Mouse (Mus musculus) heart, adult 2 months (tissue): ENCODE data around the gene Tspan9. TPM values are rescaled to one million over a fixed set of nuclear protein-coding genes. Genes with fewer than 3 reads are reported as not detected.

Experiments used
- DNase-seq, 2 experiments: peaks; one replicate each; pipeline ENCODE4 v3.0.0; 2021
- H3K27ac ChIP-seq: fragments of 200-600 bp; 2 replicates; pipeline ENCODE4 v1.8.1; 2022
- H3K27me3 ChIP-seq: fragments of 200-500 bp; 2 replicates; pipeline ENCODE4 v1.6.1; 2012; ENCODE audit warnings: mild to moderate bottlenecking, low read length, inconsistent platforms, mixed read lengths; ENCODE audit not compliant: control insufficient read depth, insufficient read depth
- H3K36me3 ChIP-seq: fragments of 200-500 bp; 2 replicates; pipeline ENCODE4 v1.6.1; 2012; ENCODE audit warnings: low read length, inconsistent platforms; ENCODE audit not compliant: control insufficient read depth, insufficient read depth
- H3K4me1 ChIP-seq: fragments of 200-500 bp; 2 replicates; pipeline ENCODE4 v1.6.1; 2011; ENCODE audit warnings: low read length; ENCODE audit not compliant: control insufficient read depth, insufficient read depth
- H3K4me3 ChIP-seq: fragments of 200-600 bp; 2 replicates; pipeline ENCODE4 v1.8.1; 2022
- H3K79me2 ChIP-seq: fragments of 200-500 bp; replicated peaks from 2 replicates; pipeline ENCODE4 v1.6.1; 2012; ENCODE audit warnings: mild to moderate bottlenecking, inconsistent platforms, low read length, moderate library complexity, mixed read lengths; ENCODE audit not compliant: control insufficient read depth, insufficient read depth
- H3K9ac ChIP-seq: fragments of 200-500 bp; 2 replicates; pipeline ENCODE4 v1.6.1; 2012; ENCODE audit warnings: low read depth, mild to moderate bottlenecking, control low read depth, inconsistent platforms, low read length, mixed read lengths
- CTCF ChIP-seq: fragments of 200-600 bp; IDR thresholded peaks from 2 replicates; pipeline ENCODE4 v1.8.1; 2022; ENCODE audit warnings: antibody characterized with exemption, mild to moderate bottlenecking, moderate library complexity
- EP300 ChIP-seq: fragments of 200-500 bp; IDR thresholded peaks from 2 replicates; pipeline ENCODE4 v1.6.1; 2011; ENCODE audit warnings: low read depth, low read length, control low read depth; ENCODE audit not compliant: insufficient read depth
- POLR2A ChIP-seq: fragments of 200-500 bp; IDR thresholded peaks from 2 replicates; pipeline ENCODE4 v1.6.1; 2011; ENCODE audit warnings: mild to moderate bottlenecking, low read depth, low read length, control low read depth; ENCODE audit not compliant: insufficient read depth
- WGBS: fragments of 180-500 bp; shearing (Covaris S2); methylation state at CpG from one replicate; pipeline ENCODE4 v1.1.7; 2018; 5-methylcytosine and 5-hydroxymethylcytosine counted together
- intact Hi-C: fragments of 180-260 bp; cut with DNase I; formaldehyde crosslinking; loops from one replicate; pipeline ENCODE4 v1.15.1; 2025
- polyA plus RNA-seq: library from polyadenylated mRNA; depleted of rRNA; stranded (reverse); fragments of >200 nt; gene quantifications from 2 replicates; pipeline ENCODE4 v1.2.3, GENCODE M21; 2012
- total RNA-seq, 2 experiments: library from RNA; stranded (reverse); gene quantifications; 2 replicates each; pipeline ENCODE4 v1.2.3; 2021

Tspan9 gene
- total and polyA plus RNA-seq, 3 experiments = 84.9 to 104 (median 88.5) TPM

DNA sequence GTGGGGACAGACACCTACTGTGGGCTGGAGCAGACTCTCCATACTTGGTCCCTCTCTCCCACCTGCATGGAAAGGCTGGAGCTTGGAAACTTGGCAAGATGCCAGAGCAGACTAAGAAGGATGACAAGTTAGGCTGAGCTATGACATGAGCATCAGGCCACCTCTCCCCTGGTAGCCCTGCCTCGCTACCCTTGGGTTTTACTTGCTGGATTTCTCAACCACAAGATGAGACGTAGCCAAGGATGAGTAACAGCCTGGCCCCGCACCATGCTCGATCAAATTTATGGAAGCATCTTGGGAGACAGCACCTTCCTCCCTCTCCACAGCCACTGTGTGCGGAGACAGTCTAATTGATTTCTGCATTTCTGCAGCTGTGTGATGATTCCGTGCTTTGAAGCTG is 28.3 kb downstream of the Tspan9 start:
- Histone ChIP-seq H3K36me3 (no peaks in the 10 kb centered on the region), H3K4me1 (peaks cover 11% of the 10 kb centered on the region), H3K79me2 (0 out of 2 replicates have a peak, but pooled peaks cover 3% of the 10 kb centered on the region), H3K4me3 (no peak overlapping the region), H3K9ac (no peak overlapping the region), H3K27ac (no peak overlapping the region), H3K27me3 (no peaks in the 10 kb centered on the region)
- DNase-seq = no peak
- intact Hi-C loops = no loop called here
- TF ChIP-seq CTCF (no peak), POLR2A (no peak), EP300 (no peak)
- WGBS = 86% methylated on average over 6 of the region's 6 CpGs

DNA sequence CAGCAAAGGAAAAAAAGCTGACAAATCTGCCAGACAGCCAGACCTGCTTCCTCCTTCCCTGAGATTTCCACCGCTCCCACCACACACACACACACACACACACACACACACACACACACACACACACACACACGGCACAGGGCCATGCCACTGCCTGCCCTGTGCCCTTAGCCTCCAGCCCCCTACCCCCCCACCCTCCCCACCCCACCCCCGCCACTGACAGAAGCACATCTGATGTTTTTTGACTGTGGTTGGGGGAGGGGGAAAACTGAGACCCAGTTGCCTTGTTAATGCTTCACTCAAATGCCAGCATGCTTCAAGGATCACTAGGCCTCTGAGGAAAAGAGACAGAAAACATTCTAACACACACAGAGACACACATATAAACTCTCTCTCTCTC is 30.8 kb downstream of the Tspan9 start:
- no peaks in the 10 kb centered on the region for H3K36me3 ChIP-seq
- H3K27ac ChIP-seq = no peak overlapping the region
- H3K27me3 ChIP-seq = no peaks in the 10 kb centered on the region
- no peaks in the 10 kb centered on the region for H3K79me2 ChIP-seq
- TF ChIP-seq CTCF (no peak), EP300 (no peak), POLR2A (no peak)
- intact Hi-C loops = no loop called here
- DNase-seq = no peak
- H3K4me3 ChIP-seq = no peak overlapping the region
- H3K4me1 ChIP-seq = peaks cover 14% of the 10 kb centered on the region
- 42% methylated on average over 1 of the region's 3 CpGs for WGBS
- no peak overlapping the region for H3K9ac ChIP-seq

- TF ChIP-seq EP300 (no peak), CTCF (no peak), POLR2A (no peak)
- WGBS = 61% methylated on average over 7 of the region's 7 CpGs
- H3K27me3 ChIP-seq = no peaks in the 10 kb centered on the region
- H3K27ac ChIP-seq = no peak overlapping the region
- H3K36me3 ChIP-seq = no peaks in the 10 kb centered on the region
- peaks cover 12% of the 10 kb centered on the region for H3K4me1 ChIP-seq
- H3K9ac ChIP-seq = no peak overlapping the region
- H3K4me3 ChIP-seq = no peak overlapping the region
- DNase-seq = no peak
- intact Hi-C loops = no loop called here
- H3K79me2 ChIP-seq = no peaks in the 10 kb centered on the region
Observed at GRCm38 (mm10) chr6:128111784-128112183, 31.6 kb downstream of the Tspan9 start.

- H3K79me2 ChIP-seq = no peaks in the 10 kb centered on the region
- intact Hi-C loops = no loop called here
- peak in 1 of 2 experiments; percentile 71 for DNase-seq
- TF ChIP-seq EP300 = peak; percentile 60; the same call in 1 of the 2 replicates
- peak; percentile 30 for TF ChIP-seq CTCF
- no peak for TF ChIP-seq POLR2A
- H3K27me3 ChIP-seq = no peaks in the 10 kb centered on the region
- H3K4me1 ChIP-seq = peaks cover 17% of the 10 kb centered on the region
- no peak overlapping the region for H3K4me3 ChIP-seq
- H3K36me3 ChIP-seq = no peaks in the 10 kb centered on the region
- 45% methylated on average over 7 of the region's 7 CpGs for WGBS
- H3K9ac ChIP-seq = no peak overlapping the region
- peak overlapping the region; percentile 34 for H3K27ac ChIP-seq
Observed at GRCm38 (mm10) chr6:128108324-128109035, 34.9 kb downstream of the Tspan9 start.

GRCm38 (mm10) chr6:128107698-128108097 is 35.7 kb downstream of the Tspan9 start:
- Histone ChIP-seq H3K27ac (no peak overlapping the region), H3K27me3 (no peaks in the 10 kb centered on the region), H3K36me3 (no peaks in the 10 kb centered on the region), H3K4me3 (no peak overlapping the region), H3K79me2 (no peaks in the 10 kb centered on the region), H3K9ac (no peak overlapping the region), H3K4me1 (peaks cover 24% of the 10 kb centered on the region)
- TF ChIP-seq EP300 (no peak), POLR2A (no peak), CTCF (no peak)
- 61% methylated on average over 8 of the region's 8 CpGs for WGBS
- DNase-seq = no peak
- intact Hi-C loops = no loop called here

GRCm38 (mm10) chr6:128106154-128106553 is 37.2 kb downstream of the Tspan9 start:
- Histone ChIP-seq H3K4me1 (peaks cover 31% of the 10 kb centered on the region), H3K9ac (no peak overlapping the region), H3K4me3 (no peak overlapping the region), H3K27me3 (no peaks in the 10 kb centered on the region), H3K36me3 (peaks cover 3% of the 10 kb centered on the region; the same call in 1 of the 2 replicates), H3K79me2 (no peaks in the 10 kb centered on the region; the same call in 1 of the 2 replicates), H3K27ac (no peak overlapping the region)
- WGBS = 73% methylated on average over 3 of the region's 3 CpGs
- intact Hi-C loops = no loop called here
- TF ChIP-seq CTCF (no peak), POLR2A (no peak), EP300 (no peak)
- no peak for DNase-seq
